Mouse (Mus musculus) G1E (cell line): ENCODE results near the gene Plch2.

Source experiments
- CTCF ChIP-seq: IDR thresholded peaks from 2 replicates; pipeline ENCODE4 v1.5.1; 2012; ENCODE audit warnings: low read depth, low read length, inconsistent platforms, mixed read lengths
- GATA1 ChIP-seq: IDR thresholded peaks from 2 replicates; pipeline ENCODE4 v1.6.1; 2012; ENCODE audit warnings: borderline replicate concordance, low read length, inconsistent platforms, mixed read lengths
- GATA2 ChIP-seq: IDR thresholded peaks from 2 replicates; pipeline ENCODE4 v1.6.1; 2012; ENCODE audit warnings: low read depth, low read length, inconsistent platforms, borderline replicate concordance

- TF ChIP-seq CTCF (no peak), GATA2 (no peak), GATA1 (no peak)
Measured at GRCm38 (mm10) chr4:154957289-154957993, 99.1 kb downstream of the Plch2 start.
